In genomic region chr14:11161751-11162231, GRCm38 (mm10) we compare ENCODE assay signal across 8 mouse cellular contexts. TPM values are rescaled to one million over a fixed set of nuclear protein-coding genes. Genes with fewer than 3 reads are reported as not detected.
DNase-seq lines count a peak whose midpoint lies in the region; ATAC-seq and TF ChIP-seq lines count a peak whose summit lies in the region.

Fhit (minus strand) TSS chr14:11162035.

- no peaks in the 10 kb centered on the region for H3K9me3 ChIP-seq in forebrain, postnatal 0 days (ENCODE audit: low read length)
- no peaks in the 10 kb centered on the region for H3K9me3 ChIP-seq in liver, embryonic 15.5 days (replicated peaks)
- no peaks in the 10 kb centered on the region for H3K9me3 ChIP-seq in neural tube, embryonic 13.5 days
- no peaks in the 10 kb centered on the region for H3K9me3 ChIP-seq in stomach, postnatal 0 days (ENCODE audit: control insufficient read depth, low read length)

- TF ChIP-seq EP300 in stomach, postnatal 0 days (optimal IDR thresholded peaks at IDR 0.05), result no peak

- under 1% methylated on average over 28 of the region's 28 CpGs for WGBS in cerebellum, adult 2 months
- under 1% methylated on average over 28 of the region's 28 CpGs for WGBS in forebrain, postnatal 0 days
- under 1% methylated on average over 28 of the region's 28 CpGs for WGBS in large intestine, adult 2 months
- WGBS in liver, embryonic 15.5 days (ENCODE audit: insufficient replicate concordance), result 1% methylated on average over 28 of the region's 28 CpGs
- under 1% methylated on average over 28 of the region's 28 CpGs for WGBS in neural tube, embryonic 13.5 days
- WGBS in stomach, postnatal 0 days, result 0% methylated on average over 28 of the region's 28 CpGs

- H3K4me3 ChIP-seq in cerebellum, adult 2 months (replicated peaks; ENCODE audit: insufficient read depth, low read depth, low read length), result peak within 1 kb of the TSS; percentile 71
- peak within 1 kb of the TSS; percentile 52 for H3K4me3 ChIP-seq in forebrain, postnatal 0 days (ENCODE audit: low read depth, low read length)
- peak within 1 kb of the TSS; percentile 58 for H3K4me3 ChIP-seq in liver, embryonic 15.5 days (replicated peaks)
- peak within 1 kb of the TSS; percentile 56 for H3K4me3 ChIP-seq in neural tube, embryonic 13.5 days
- H3K4me3 ChIP-seq in stomach, postnatal 0 days (ENCODE audit: low read depth, low read length), result peak within 1 kb of the TSS; percentile 63

- peak within 1 kb of the TSS; percentile 66 for H3K27ac ChIP-seq in cerebellum, adult 2 months (ENCODE audit: insufficient read depth, low read length)
- H3K27ac ChIP-seq in forebrain, postnatal 0 days (ENCODE audit: low read depth, low read length), result no peak within 1 kb of the TSS
- H3K27ac ChIP-seq in liver, embryonic 15.5 days (replicated peaks), result no peak within 1 kb of the TSS
- peak within 1 kb of the TSS; percentile 68 for H3K27ac ChIP-seq in neural tube, embryonic 13.5 days (replicated peaks)
- peak within 1 kb of the TSS; percentile 73 for H3K27ac ChIP-seq in stomach, postnatal 0 days (replicated peaks)

- no peaks in the 10 kb centered on the region for H3K4me1 ChIP-seq in cerebellum, adult 2 months (ENCODE audit: control insufficient read depth, insufficient read depth, low read length)
- H3K4me1 ChIP-seq in forebrain, postnatal 0 days (ENCODE audit: insufficient read depth), result no peaks in the 10 kb centered on the region
- H3K4me1 ChIP-seq in liver, embryonic 15.5 days (replicated peaks), result no peaks in the 10 kb centered on the region; the same call in 1 of the 2 replicates
- H3K4me1 ChIP-seq in neural tube, embryonic 13.5 days (replicated peaks), result peaks cover 7% of the 10 kb centered on the region; the same call in 1 of the 2 replicates
- no peaks in the 10 kb centered on the region for H3K4me1 ChIP-seq in stomach, postnatal 0 days (replicated peaks; ENCODE audit: control insufficient read depth, insufficient read depth)

- peak; percentile 99 for ATAC-seq in forebrain, postnatal 0 days
- peak; percentile 89 for ATAC-seq in liver, embryonic 15.5 days (ENCODE audit: insufficient read depth)
- peak; percentile 96 for ATAC-seq in neural tube, embryonic 13.5 days (ENCODE audit: low read depth)
- ATAC-seq in stomach, postnatal 0 days (ENCODE audit: low FRiP score, low TSS enrichment), result peak; percentile 99

- intact Hi-C loops in heart, postnatal 25 days (cut with DNase I), result loop anchor here (10.0 kb wide), 1 partner anchor 633 kb away; no protein-coding TSS in a partner anchor

- peak; percentile 69 for TF ChIP-seq POLR2A in cerebellum, adult 2 months (IDR thresholded peaks at IDR 0.05; ENCODE audit: borderline replicate concordance, insufficient read depth, low read length)

- TF ChIP-seq CTCF in cerebellum, adult 2 months (IDR thresholded peaks at IDR 0.05; ENCODE audit: borderline replicate concordance, insufficient read depth, low read depth, low read length), result no peak
- 0 out of 2 replicates have a peak, but pooled peaks have one; percentile 4 for TF ChIP-seq CTCF in forebrain, postnatal 0 days (IDR thresholded peaks at IDR 0.05; ENCODE audit: low read depth)
- TF ChIP-seq CTCF in stomach, postnatal 0 days (IDR thresholded peaks at IDR 0.05; ENCODE audit: low read depth), result peak; percentile 7; the same call in 1 of the 2 replicates

- H3K36me3 ChIP-seq in forebrain, postnatal 0 days (ENCODE audit: insufficient read depth), result no peaks in the 10 kb centered on the region
- H3K36me3 ChIP-seq in liver, embryonic 15.5 days (replicated peaks), result no peaks in the 10 kb centered on the region
- no peaks in the 10 kb centered on the region for H3K36me3 ChIP-seq in neural tube, embryonic 13.5 days
- no peaks in the 10 kb centered on the region for H3K36me3 ChIP-seq in stomach, postnatal 0 days (ENCODE audit: control insufficient read depth, insufficient read depth, low read length)

- DNase-seq in ES-CJ7 (ENCODE audit: low read depth, low spot score), result peak; percentile 89
- DNase-seq in cerebellum, adult 2 months, result peak; percentile 95 to 97
- DNase-seq in forebrain, postnatal 0 days, result peak; percentile 93
- DNase-seq in heart, postnatal 25 days (ENCODE audit: low spot score), result peak; percentile 83
- peak; percentile 91 for DNase-seq in large intestine, adult 2 months (ENCODE audit: low read depth, low spot score)
- DNase-seq in stomach, postnatal 0 days (ENCODE audit: low spot score), result peak; percentile 91

- no peaks in the 10 kb centered on the region for H3K27me3 ChIP-seq in cerebellum, adult 2 months (ENCODE audit: control insufficient read depth, insufficient read depth, low read length)
- no peaks in the 10 kb centered on the region for H3K27me3 ChIP-seq in forebrain, postnatal 0 days (ENCODE audit: insufficient read depth, low read length)
- no peaks in the 10 kb centered on the region for H3K27me3 ChIP-seq in liver, embryonic 15.5 days
- H3K27me3 ChIP-seq in neural tube, embryonic 13.5 days, result no peaks in the 10 kb centered on the region
- no peaks in the 10 kb centered on the region for H3K27me3 ChIP-seq in stomach, postnatal 0 days (ENCODE audit: control insufficient read depth, insufficient read depth, low read length)

- peak within 1 kb of the TSS; percentile 76 for H3K4me2 ChIP-seq in forebrain, postnatal 0 days (ENCODE audit: low read depth)
- peak within 1 kb of the TSS; percentile 66 for H3K4me2 ChIP-seq in liver, embryonic 15.5 days
- peak within 1 kb of the TSS; percentile 89 for H3K4me2 ChIP-seq in neural tube, embryonic 13.5 days
- H3K4me2 ChIP-seq in stomach, postnatal 0 days (replicated peaks; ENCODE audit: low read depth), result peak within 1 kb of the TSS; percentile 85

- peak within 1 kb of the TSS; percentile 64 for H3K9ac ChIP-seq in forebrain, postnatal 0 days
- no peak within 1 kb of the TSS; the same call in 1 of the 2 replicates for H3K9ac ChIP-seq in liver, embryonic 15.5 days
- peak within 1 kb of the TSS; percentile 79 for H3K9ac ChIP-seq in neural tube, embryonic 13.5 days
- H3K9ac ChIP-seq in stomach, postnatal 0 days (ENCODE audit: low read length), result peak within 1 kb of the TSS; percentile 77

RNA-seq across cellular contexts. Expression of gene Fhit, which starts in this region (rescaled TPM):
- polyA plus RNA-seq in cerebellum, adult 2 months (2012; rRNA removed), result 6.5 and 10.5 TPM in 2 replicates
- 5.2 and 8.0 TPM in 2 replicates for total RNA-seq in forebrain, postnatal 0 days (2014; rRNA removed)
- 8.9 and 12.8 TPM in 2 replicates for polyA plus RNA-seq in forebrain, postnatal 0 days (2015; fragmentation: Nextera tagmentation; extraction: Ambion mirVana)
- total RNA-seq in heart, postnatal 25 days (2021), result 1 to 10 TPM; 2.9 to 4.0 TPM
- 4.7 and 6.0 TPM in 2 replicates for polyA plus RNA-seq in large intestine, adult 2 months (2012; rRNA removed)
- polyA plus RNA-seq in liver, embryonic 15.5 days (2015; fragmentation: Nextera tagmentation; extraction: Ambion mirVana), result 2.3 and 2.7 TPM in 2 replicates
- polyA plus RNA-seq in neural tube, embryonic 13.5 days (2015; fragmentation: Nextera tagmentation; extraction: Ambion mirVana), result 5.6 and 7.9 TPM in 2 replicates
- polyA plus RNA-seq in stomach, postnatal 0 days (2015; fragmentation: Nextera tagmentation; extraction: Ambion mirVana), result 12.2 and 12.4 TPM in 2 replicates

Comparison
In these comparisons a context has a peak if more than half of its experiments do, and no peak if none do; other contexts are left out.
1. H3K27ac ChIP-seq: peak in cerebellum, adult 2 months (single experiment), neural tube, embryonic 13.5 days (single experiment) and stomach, postnatal 0 days (single experiment); none in forebrain, postnatal 0 days (single experiment) and liver, embryonic 15.5 days (single experiment).
2. Peak in every context shown above with its lines, with median percentiles within 50 percentile points of each other: DNase-seq, H3K4me3 ChIP-seq, ATAC-seq and H3K4me2 ChIP-seq.